9 mouse cellular contexts compared by ENCODE assay signal in genomic region chr14:103513473-103513811, GRCm38 (mm10). TPM values are rescaled to one million over a fixed set of nuclear protein-coding genes. Genes with fewer than 3 reads are reported as not detected.
DNase-seq lines count a peak whose midpoint lies in the region; ATAC-seq and TF ChIP-seq lines count a peak whose summit lies in the region.
"Had no signal": no experiment of that assay in that cellular context is flagged by ENCODE, and none has a peak within 500 bp of the region (broad histone marks: within the 10 kb centered on the region; RNA-seq: fewer than 3 reads in every experiment).

No protein-coding gene starts in this region.

- no peaks in the 10 kb centered on the region for H3K27me3 ChIP-seq in hindbrain, embryonic 13.5 days
- no peaks in the 10 kb centered on the region for H3K27me3 ChIP-seq in hindbrain, embryonic 11.5 days (ENCODE audit: control insufficient read depth, insufficient read depth, low read length)
- H3K27me3 ChIP-seq in CH12.LX (replicated peaks) = no peaks in the 10 kb centered on the region
- H3K27me3 ChIP-seq in forebrain, embryonic 14.5 days (replicated peaks; ENCODE audit: control insufficient read depth, insufficient read depth, low read length) = no peaks in the 10 kb centered on the region
- H3K27me3 ChIP-seq in midbrain, embryonic 12.5 days = no peaks in the 10 kb centered on the region

- no peaks in the 10 kb centered on the region for H3K79me2 ChIP-seq in CH12.LX (replicated peaks; ENCODE audit: control insufficient read depth, extremely low read depth, insufficient read depth, poor library complexity, severe bottlenecking)

- 55% methylated on average over 7 of the region's 7 CpGs for WGBS in hindbrain, embryonic 13.5 days
- 64% methylated on average over 7 of the region's 7 CpGs for WGBS in hindbrain, embryonic 11.5 days
- WGBS in forebrain, embryonic 14.5 days = 70% methylated on average over 7 of the region's 7 CpGs
- WGBS in midbrain, embryonic 12.5 days = 63% methylated on average over 7 of the region's 7 CpGs

- H3K4me3 ChIP-seq in hindbrain, embryonic 13.5 days = no peak overlapping the region
- H3K4me3 ChIP-seq in hindbrain, embryonic 11.5 days (ENCODE audit: low read depth, low read length) = no peak overlapping the region
- no peak overlapping the region for H3K4me3 ChIP-seq in CH12.LX (replicated peaks in 1 of 3; ENCODE audit: low read depth in 2 of 3, low read length in 2 of 3, poor library complexity in 1 of 3)
- H3K4me3 ChIP-seq in forebrain, embryonic 14.5 days (ENCODE audit: low read depth, low read length) = no peak overlapping the region
- no peak overlapping the region for H3K4me3 ChIP-seq in midbrain, embryonic 12.5 days

- TF ChIP-seq EP300 in CH12.LX (IDR thresholded peaks at IDR 0.05; ENCODE audit: low read length) = no peak

- H3K27ac ChIP-seq in hindbrain, embryonic 13.5 days = no peak overlapping the region
- H3K27ac ChIP-seq in hindbrain, embryonic 11.5 days (ENCODE audit: low read depth, low read length) = no peak overlapping the region
- H3K27ac ChIP-seq in CH12.LX (ENCODE audit: insufficient read depth, low read depth) = no peak overlapping the region
- no peak overlapping the region for H3K27ac ChIP-seq in forebrain, embryonic 14.5 days (ENCODE audit: low read depth, low read length)
- H3K27ac ChIP-seq in midbrain, embryonic 12.5 days (replicated peaks) = no peak overlapping the region

- no peak overlapping the region for H3K9ac ChIP-seq in hindbrain, embryonic 13.5 days
- H3K9ac ChIP-seq in hindbrain, embryonic 11.5 days (ENCODE audit: low read depth, low read length) = no peak overlapping the region
- H3K9ac ChIP-seq in CH12.LX (ENCODE audit: insufficient read depth, low read depth) = no peak overlapping the region
- H3K9ac ChIP-seq in forebrain, embryonic 14.5 days (ENCODE audit: low read length) = no peak overlapping the region
- H3K9ac ChIP-seq in midbrain, embryonic 12.5 days (replicated peaks) = no peak overlapping the region

- no peak for TF ChIP-seq CTCF in CH12.LX (conservative IDR thresholded peaks at IDR 0.05 in 1 of 2, IDR thresholded peaks at IDR 0.05 in 1 of 2; ENCODE audit: low read depth in 2 of 2, low read length in 2 of 2)

- dilution Hi-C loops in CH12.LX (cut with MboI; ENCODE audit: extremely low pct_ligation_motif_present, extremely low pct_unique_long_range_greater_than_20kb, low sequenced_read_pairs) = no loop called here

- no peak for ATAC-seq in hindbrain, embryonic 13.5 days (ENCODE audit: low FRiP score)
- ATAC-seq in hindbrain, embryonic 11.5 days (ENCODE audit: low FRiP score) = no peak
- ATAC-seq in forebrain, embryonic 14.5 days = no peak
- ATAC-seq in midbrain, embryonic 12.5 days (ENCODE audit: low FRiP score, low read depth) = no peak

- no peak for TF ChIP-seq POLR2A in CH12.LX (IDR thresholded peaks at IDR 0.05; ENCODE audit: low read depth, low read length)

- in situ Hi-C loops in CH12.LX (cut with MboI; ENCODE audit: low pct_ligation_motif_present, low pct_unique_long_range_greater_than_20kb, low sequenced_read_pairs) = no loop called here

- no peak for TF ChIP-seq RAD21 in CH12.LX (IDR thresholded peaks at IDR 0.05; ENCODE audit: low read depth, low read length)

- no peak for DNase-seq in hindbrain, embryonic 11.5 days (ENCODE audit: low spot score)
- DNase-seq in CH12.LX (ENCODE audit: extremely low read depth) = no peak
- DNase-seq in forebrain, embryonic 14.5 days (ENCODE audit: low spot score) = no peak
- DNase-seq in cerebellum, adult 18-20 months = no peak
- no peak for DNase-seq in gastrocnemius, postnatal 10 days
- DNase-seq in frontal cortex, postnatal 14 days (ENCODE audit: low spot score in 2 of 2) = no peak
- DNase-seq: cerebellum, adult 11-12 months had no signal

- H3K9me3 ChIP-seq in hindbrain, embryonic 13.5 days = no peaks in the 10 kb centered on the region
- H3K9me3 ChIP-seq in hindbrain, embryonic 11.5 days (ENCODE audit: control insufficient read depth, low read length) = no peaks in the 10 kb centered on the region
- H3K9me3 ChIP-seq in CH12.LX (replicated peaks; ENCODE audit: low read length) = no peaks in the 10 kb centered on the region
- H3K9me3 ChIP-seq in forebrain, embryonic 14.5 days (replicated peaks; ENCODE audit: control insufficient read depth, low read length) = no peaks in the 10 kb centered on the region
- H3K9me3 ChIP-seq in midbrain, embryonic 12.5 days = no peaks in the 10 kb centered on the region

- H3K4me2 ChIP-seq in hindbrain, embryonic 13.5 days = peak overlapping the region; percentile 41
- H3K4me2 ChIP-seq in hindbrain, embryonic 11.5 days (replicated peaks; ENCODE audit: low read depth, low read length) = no peak overlapping the region
- H3K4me2 ChIP-seq in CH12.LX (ENCODE audit: insufficient read depth, low read depth, poor library complexity, severe bottlenecking) = peak overlapping the region; percentile 22; the same call in 1 of the 2 replicates
- H3K4me2 ChIP-seq in forebrain, embryonic 14.5 days (ENCODE audit: low read length) = peak overlapping the region; percentile 37
- H3K4me2 ChIP-seq in midbrain, embryonic 12.5 days (replicated peaks) = peak overlapping the region; percentile 31

- H3K36me3 ChIP-seq in hindbrain, embryonic 13.5 days = no peaks in the 10 kb centered on the region
- H3K36me3 ChIP-seq in hindbrain, embryonic 11.5 days (ENCODE audit: control insufficient read depth, insufficient read depth, low read length) = no peaks in the 10 kb centered on the region
- no peaks in the 10 kb centered on the region for H3K36me3 ChIP-seq in CH12.LX (replicated peaks in 1 of 2; ENCODE audit: control insufficient read depth in 1 of 2, insufficient read depth in 1 of 2, low read length in 1 of 2)
- H3K36me3 ChIP-seq in forebrain, embryonic 14.5 days (ENCODE audit: control insufficient read depth, insufficient read depth, low read length) = no peaks in the 10 kb centered on the region
- H3K36me3 ChIP-seq in midbrain, embryonic 12.5 days = no peaks in the 10 kb centered on the region

- H3K4me1 ChIP-seq in hindbrain, embryonic 13.5 days (replicated peaks) = peaks cover 13% of the 10 kb centered on the region
- H3K4me1 ChIP-seq in hindbrain, embryonic 11.5 days (replicated peaks; ENCODE audit: control insufficient read depth, insufficient read depth, low read length) = no peaks in the 10 kb centered on the region
- H3K4me1 ChIP-seq in CH12.LX (ENCODE audit: control insufficient read depth in 1 of 2, insufficient read depth in 2 of 2) = peaks cover 0 to 11% of the 10 kb centered on the region in 2 experiments; a peak in 2 of 4 replicates
- peaks cover 3% of the 10 kb centered on the region; the same call in 1 of the 2 replicates for H3K4me1 ChIP-seq in forebrain, embryonic 14.5 days (ENCODE audit: control insufficient read depth, insufficient read depth, low read length)
- peaks cover 16% of the 10 kb centered on the region for H3K4me1 ChIP-seq in midbrain, embryonic 12.5 days

TF ChIP-seq in CH12.LX, 34 proteins besides CTCF, POLR2A, EP300 and RAD21:
- TF ChIP-seq MYC (IDR thresholded peaks at IDR 0.05; ENCODE audit: low read depth, low read length) (no peak), MEF2A (IDR thresholded peaks at IDR 0.05; ENCODE audit: borderline replicate concordance, low read depth, low read length) (no peak), SIN3A (IDR thresholded peaks at IDR 0.05; ENCODE audit: low read length) (0 out of 2 replicates have a peak, but pooled peaks have one; percentile 35), ZMIZ1 (IDR thresholded peaks at IDR 0.05; ENCODE audit: low read depth, low read length) (no peak)

RNA-seq across cellular contexts. Expression of gene Scel, which starts 0.3 kb away (rescaled TPM):
- 0.08 and 0.16 TPM in 2 replicates for polyA plus RNA-seq in hindbrain, embryonic 13.5 days (2015; fragmentation: Nextera tagmentation; extraction: Ambion mirVana)
- 0.11 and 0.54 TPM in 2 replicates for polyA plus RNA-seq in hindbrain, embryonic 11.5 days (2014; fragmentation: Nextera tagmentation; extraction: Ambion mirVana)
- total RNA-seq in CH12.LX (2012; rRNA removed) (0.04 and 0.13 TPM in 2 replicates), CH12.LX (2014; rRNA removed) (0.31 and 0.62 TPM in 2 replicates)
- polyA plus RNA-seq in CH12.LX (2012; ENCODE audit: insufficient read length, low read depth) = 0.30 and 0.31 TPM in 2 replicates
- 0.18 and 0.23 TPM in 2 replicates for polyA plus RNA-seq in forebrain, embryonic 14.5 days (2014; fragmentation: Nextera tagmentation; extraction: Ambion mirVana)
- 0.09 and 0.26 TPM in 2 replicates for polyA plus RNA-seq in midbrain, embryonic 12.5 days (2016; fragmentation: Nextera tagmentation; extraction: Ambion mirVana)
- total RNA-seq in gastrocnemius, postnatal 10 days (2021) = under 1 TPM in 1 of 2 experiments, not detected in 1; 0.14 TPM
